Mouse (Mus musculus) embryonic facial prominence, embryonic 11.5 days (tissue): ENCODE measurements at regions not wholly inside any gene's neighbourhood (a gene's known extent, or its start where the extent isn't known, plus 50 kb on each side); places are given as distances from the start of the nearest gene placed in this dataset.
A peak's percentile ranks its signal among the peaks of the same experiment; 100 is the strongest.

Source experiments
- ATAC-seq: fragments of 200-750 bp; cut with Nextera tagmentation; replicated peaks from 2 replicates; pipeline ENCODE4 v1.8.0; 2017; ENCODE audit warnings: low read depth; ENCODE audit not compliant: insufficient number of reproducible peaks, low FRiP score, low TSS enrichment
- DNase-seq: peaks from one replicate; pipeline ENCODE4 v3.0.0-alpha.2; 2015; ENCODE audit warnings: low spot score
- H3K27ac ChIP-seq: fragments of 300-500 bp; sonication (generic); replicated peaks from 2 replicates; pipeline ENCODE4 v1.5.1; 2014; ENCODE audit warnings: mild to moderate bottlenecking, low read depth, low read length, control low read depth
- H3K27me3 ChIP-seq: fragments of 300-500 bp; sonication (generic); 2 replicates; pipeline ENCODE4 v1.6.1; 2014; ENCODE audit warnings: mild to moderate bottlenecking, low read length, moderate library complexity, mixed read lengths; ENCODE audit not compliant: control insufficient read depth, insufficient read depth
- H3K36me3 ChIP-seq: fragments of 300-500 bp; sonication (generic); replicated peaks from 2 replicates; pipeline ENCODE4 v1.6.1; 2014; ENCODE audit warnings: low read depth, mild to moderate bottlenecking, low read length, moderate library complexity, mixed read lengths; ENCODE audit not compliant: control insufficient read depth, insufficient read depth
- H3K4me1 ChIP-seq: fragments of 300-500 bp; sonication (generic); 2 replicates; pipeline ENCODE4 v1.6.1; 2014; ENCODE audit warnings: low read length, mixed read lengths; ENCODE audit not compliant: control insufficient read depth, insufficient read depth
- H3K4me2 ChIP-seq: fragments of 300-500 bp; sonication (generic); 2 replicates; pipeline ENCODE4 v1.6.1; 2014; ENCODE audit warnings: low read depth, mild to moderate bottlenecking, control low read depth, low read length, moderate library complexity
- H3K4me3 ChIP-seq: fragments of 300-500 bp; sonication (generic); 2 replicates; pipeline ENCODE4 v1.5.1; 2014; ENCODE audit warnings: low read depth, low read length, control low read depth
- H3K9ac ChIP-seq: fragments of 300-500 bp; sonication (generic); replicated peaks from 2 replicates; pipeline ENCODE4 v1.6.1; 2014; ENCODE audit warnings: mild to moderate bottlenecking, control low read depth, low read length
- H3K9me3 ChIP-seq: fragments of 300-500 bp; sonication (generic); replicated peaks from 2 replicates; pipeline ENCODE4 v1.6.1; 2016; ENCODE audit warnings: mild to moderate bottlenecking, low read length, inconsistent platforms, mixed read lengths; ENCODE audit not compliant: control insufficient read depth
- WGBS: fragments of 180-500 bp; shearing (Covaris S2); extraction: QIAGEN DNeasy Blood & Tissue Kit; methylation state at CpG from one replicate; pipeline ENCODE4 v1.1.7; 2014; 5-methylcytosine and 5-hydroxymethylcytosine counted together

DNA sequence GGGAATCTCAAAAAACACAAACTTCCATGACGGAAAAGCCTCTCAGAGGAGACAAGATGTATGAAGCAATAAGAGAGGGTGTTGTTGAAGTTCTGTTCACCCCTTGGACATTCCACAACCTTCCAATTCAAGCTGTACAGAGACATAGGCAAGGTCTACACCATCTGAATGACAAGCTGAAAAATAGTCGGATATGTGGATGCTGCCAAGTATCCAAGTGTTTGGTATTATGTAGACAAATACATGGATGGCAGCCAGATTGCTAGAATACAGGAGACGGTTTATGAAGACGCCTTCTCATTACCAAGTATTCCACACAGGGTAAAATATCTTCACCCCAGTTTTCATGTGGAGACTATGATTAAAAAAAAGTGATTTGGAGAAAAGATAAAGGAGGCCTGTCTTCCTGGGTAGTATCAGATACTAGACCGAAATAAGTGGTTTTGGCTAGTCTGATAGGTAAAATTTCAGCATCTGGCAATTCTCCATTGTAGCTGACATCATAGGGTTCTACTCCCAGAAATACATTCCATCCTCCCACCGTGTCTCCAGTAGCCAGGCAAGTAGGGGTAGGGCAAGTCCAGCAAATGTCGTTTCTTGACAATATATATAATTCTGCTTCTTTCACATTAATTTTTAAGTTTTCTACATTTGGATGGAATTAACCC is 583.6 kb downstream of the Efna5 start:
- ATAC-seq (no peak), DNase-seq (peak; percentile 20)
- Histone ChIP-seq H3K36me3 (no peaks in the 10 kb centered on the region), H3K9me3 (no peaks in the 10 kb centered on the region), H3K9ac (no peak overlapping the region), H3K27ac (no peak overlapping the region), H3K4me2 (no peak overlapping the region), H3K4me3 (no peak overlapping the region), H3K4me1 (no peaks in the 10 kb centered on the region), H3K27me3 (no peaks in the 10 kb centered on the region)
- WGBS: 85% methylated on average over 7 of the region's 7 CpGs

DNA sequence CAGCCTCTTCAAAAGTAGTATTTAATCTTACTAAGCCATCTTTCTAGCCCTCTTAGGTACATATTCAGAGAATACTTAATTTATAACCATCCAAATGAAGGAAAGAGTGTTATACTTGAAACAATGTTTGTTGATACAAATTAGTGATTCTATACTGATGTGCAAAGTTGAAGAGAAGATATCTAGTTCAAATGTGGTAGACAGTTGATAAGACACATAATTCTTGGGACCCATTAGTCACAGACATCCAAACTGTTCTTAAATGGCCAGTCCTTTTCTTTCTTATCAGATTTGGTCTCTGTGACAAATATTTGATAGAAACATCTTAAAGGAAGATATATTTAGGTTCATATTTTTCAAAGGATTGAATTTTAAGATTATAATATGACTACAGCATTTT is 585.7 kb downstream of the Efna5 start:
- H3K27me3 ChIP-seq: no peaks in the 10 kb centered on the region
- H3K36me3 ChIP-seq: no peaks in the 10 kb centered on the region
- DNase-seq (no peak), ATAC-seq (no peak)
- H3K27ac ChIP-seq: no peak overlapping the region
- H3K9me3 ChIP-seq: no peaks in the 10 kb centered on the region
- H3K4me2 ChIP-seq: no peak overlapping the region
- H3K4me3 ChIP-seq: no peak overlapping the region
- no peaks in the 10 kb centered on the region for H3K4me1 ChIP-seq
- H3K9ac ChIP-seq: no peak overlapping the region

DNA sequence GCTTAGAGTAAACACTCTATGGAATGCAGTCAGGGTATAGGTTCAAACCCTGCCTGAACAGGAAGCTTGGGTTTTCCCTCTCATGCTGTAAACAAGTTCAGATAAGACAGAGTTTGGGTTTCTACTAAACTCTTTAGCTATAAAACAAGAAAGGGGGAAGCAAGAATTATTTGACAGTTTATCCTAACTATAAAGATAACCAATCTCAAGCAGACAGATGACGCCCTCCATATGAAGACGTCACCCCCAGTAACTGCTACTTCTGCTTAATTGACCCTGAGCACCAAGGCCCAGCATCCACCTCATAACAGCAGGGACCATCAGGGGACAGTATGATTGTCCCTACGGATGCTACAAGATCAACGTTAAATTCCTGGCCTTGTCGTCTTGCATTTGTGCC is 588.4 kb downstream of the Efna5 start:
- Histone ChIP-seq H3K27me3 (no peaks in the 10 kb centered on the region), H3K9ac (no peak overlapping the region), H3K4me1 (no peaks in the 10 kb centered on the region), H3K4me2 (no peak overlapping the region), H3K9me3 (no peaks in the 10 kb centered on the region), H3K4me3 (no peak overlapping the region), H3K27ac (no peak overlapping the region), H3K36me3 (no peaks in the 10 kb centered on the region)
- DNase-seq (no peak), ATAC-seq (no peak)
- 79% methylated on average over 5 of the region's 5 CpGs for WGBS

DNA sequence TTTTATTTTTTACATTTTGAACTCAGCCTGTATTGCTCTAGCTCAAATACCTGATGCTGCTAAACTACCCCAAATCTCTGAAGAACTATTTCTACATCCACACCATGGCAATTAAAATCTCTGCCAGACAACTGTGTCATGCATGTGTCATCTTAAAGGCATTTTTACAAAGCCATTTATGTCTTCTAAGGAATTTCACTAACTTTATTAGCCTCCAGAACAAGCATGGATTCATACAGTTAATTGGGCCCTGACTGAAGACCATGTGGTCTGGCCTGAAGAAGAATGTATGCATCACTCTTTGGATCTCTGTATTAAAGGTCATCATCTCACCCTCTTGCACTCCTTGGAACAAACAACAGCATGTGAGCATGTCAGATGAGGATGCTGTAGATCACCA is 593.5 kb downstream of the Efna5 start:
- no peak for ATAC-seq
- H3K4me2 ChIP-seq: no peak overlapping the region
- H3K9me3 ChIP-seq: no peaks in the 10 kb centered on the region
- H3K36me3 ChIP-seq: no peaks in the 10 kb centered on the region
- no peak overlapping the region for H3K9ac ChIP-seq
- no peak overlapping the region for H3K4me3 ChIP-seq
- DNase-seq: no peak
- no peaks in the 10 kb centered on the region for H3K4me1 ChIP-seq
- no peak overlapping the region for H3K27ac ChIP-seq
- no peaks in the 10 kb centered on the region for H3K27me3 ChIP-seq

- Histone ChIP-seq H3K9ac (no peak overlapping the region), H3K4me1 (no peaks in the 10 kb centered on the region), H3K4me3 (no peak overlapping the region), H3K9me3 (no peaks in the 10 kb centered on the region), H3K27ac (no peak overlapping the region), H3K4me2 (no peak overlapping the region), H3K27me3 (no peaks in the 10 kb centered on the region), H3K36me3 (no peaks in the 10 kb centered on the region)
- ATAC-seq (no peak), DNase-seq (no peak)
- 87% methylated on average over 4 of the region's 4 CpGs for WGBS
These were observed 594.0 kb downstream of the Efna5 start for GRCm38 (mm10) chr17:62287127-62287526.

DNA sequence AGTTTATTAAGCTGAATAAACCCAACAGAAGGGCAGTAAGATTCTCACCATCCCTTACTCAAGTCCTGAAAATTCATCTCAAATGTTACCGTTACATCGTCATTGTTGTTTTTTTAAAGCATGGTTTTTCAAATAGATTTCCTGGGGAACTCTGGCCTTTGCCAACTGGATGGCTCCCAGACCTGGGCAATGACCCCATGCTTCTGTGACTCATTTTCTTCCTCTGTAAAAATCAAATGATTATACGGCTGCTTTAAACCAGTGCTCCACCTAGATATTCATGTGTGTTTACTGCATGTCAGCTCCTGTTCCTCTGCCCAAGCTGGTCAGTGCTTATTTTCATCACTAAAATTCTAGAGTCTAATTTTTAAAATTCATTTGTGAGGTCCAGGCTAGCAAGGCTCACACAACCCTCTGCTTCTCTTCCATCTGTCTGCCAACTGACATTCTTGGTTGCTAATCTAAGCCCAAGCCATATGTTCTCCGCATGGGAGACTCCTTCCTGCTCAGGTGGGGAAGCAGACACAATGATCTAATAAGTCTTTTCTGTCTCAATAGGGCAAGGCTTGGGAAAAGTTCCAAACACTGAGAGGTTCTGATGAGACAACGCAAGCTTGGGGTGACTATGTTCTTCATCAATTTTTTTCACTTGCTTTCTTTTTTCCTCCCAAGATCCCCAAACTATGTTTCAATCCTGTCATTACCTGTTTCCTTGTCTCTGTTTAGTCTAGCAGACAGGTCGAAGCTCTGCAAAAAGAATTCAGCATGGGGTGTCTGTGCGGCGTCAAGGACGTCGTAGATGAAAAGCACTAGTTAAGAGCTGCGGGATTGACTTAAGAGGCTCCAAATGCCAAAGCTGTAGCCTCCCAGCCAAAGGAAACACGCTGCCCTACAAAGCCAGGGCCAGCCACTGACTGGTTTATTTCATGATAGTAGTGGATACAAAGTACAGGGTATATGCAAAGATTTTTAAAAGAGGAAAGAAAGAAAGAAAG is 594.7 kb downstream of the Efna5 start:
- Histone ChIP-seq H3K27ac (no peak overlapping the region), H3K9me3 (no peaks in the 10 kb centered on the region), H3K9ac (no peak overlapping the region), H3K4me3 (no peak overlapping the region), H3K27me3 (no peaks in the 10 kb centered on the region), H3K4me1 (no peaks in the 10 kb centered on the region), H3K4me2 (no peak overlapping the region), H3K36me3 (no peaks in the 10 kb centered on the region)
- ATAC-seq (no peak), DNase-seq (no peak)
- WGBS: 72% methylated on average over 12 of the region's 12 CpGs

DNA sequence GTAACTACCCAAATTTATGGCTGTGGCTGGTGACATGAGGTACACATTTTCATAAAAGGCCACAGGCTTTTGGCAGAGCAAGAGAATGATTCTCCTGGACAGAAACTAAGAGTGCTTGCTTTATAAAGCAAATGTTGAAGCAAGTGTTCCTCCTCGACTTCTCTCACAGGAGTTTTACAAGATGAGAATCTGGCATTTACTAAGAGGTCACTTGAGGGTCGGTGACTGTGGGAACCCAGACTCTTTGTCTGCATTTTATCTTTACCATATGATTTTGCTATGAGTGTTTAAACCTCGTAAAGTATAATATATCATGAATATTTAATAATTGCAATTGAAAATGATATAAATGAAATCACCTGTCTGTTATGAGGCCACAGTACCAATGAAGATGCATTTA is 600.9 kb downstream of the Efna5 start:
- DNase-seq: peak; percentile 53
- WGBS: 41% methylated on average over 3 of the region's 3 CpGs
- Histone ChIP-seq H3K9ac (no peak overlapping the region), H3K4me2 (no peak overlapping the region), H3K4me1 (no peaks in the 10 kb centered on the region), H3K36me3 (no peaks in the 10 kb centered on the region), H3K4me3 (no peak overlapping the region), H3K9me3 (no peaks in the 10 kb centered on the region), H3K27ac (no peak overlapping the region), H3K27me3 (no peaks in the 10 kb centered on the region)
- ATAC-seq: no peak

DNA sequence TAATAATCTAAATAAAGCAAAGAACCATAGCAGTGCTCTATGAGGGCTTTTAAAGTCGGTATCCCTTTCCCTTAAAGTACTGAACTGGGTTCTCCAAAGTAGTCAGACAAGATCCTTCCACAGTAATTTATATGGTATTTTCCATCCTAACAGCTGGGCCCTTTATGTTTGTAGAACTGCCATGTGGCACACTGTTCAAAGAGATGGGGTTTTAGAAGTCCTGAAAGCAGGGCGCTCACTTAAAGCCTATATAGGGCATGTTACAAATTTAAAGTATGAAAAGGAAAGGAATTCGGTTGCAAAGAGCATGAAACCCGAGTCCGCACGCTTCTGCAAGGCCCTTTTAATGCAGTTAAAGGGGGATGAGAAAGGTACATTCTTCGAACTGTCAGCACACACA is 609.7 kb downstream of the Efna5 start:
- no peak overlapping the region for H3K4me2 ChIP-seq
- no peaks in the 10 kb centered on the region for H3K9me3 ChIP-seq
- H3K4me3 ChIP-seq: no peak overlapping the region
- no peak overlapping the region for H3K27ac ChIP-seq
- no peaks in the 10 kb centered on the region for H3K36me3 ChIP-seq
- no peaks in the 10 kb centered on the region for H3K27me3 ChIP-seq
- ATAC-seq (0 out of 2 replicates have a peak, but pooled peaks have one; percentile 23), DNase-seq (peak; percentile 34)
- 57% methylated on average over 7 of the region's 7 CpGs for WGBS
- H3K9ac ChIP-seq: no peak overlapping the region
- H3K4me1 ChIP-seq: no peaks in the 10 kb centered on the region
